Mouse (Mus musculus) brown adipose tissue, adult 24 weeks (tissue): ENCODE data around the gene Sp100. TPM values are rescaled to one million over a fixed set of nuclear protein-coding genes. Genes with fewer than 3 reads are reported as not detected.
A peak's percentile ranks its signal among the peaks of the same experiment; 100 is the strongest.
"Not testable (repeated sequence)": the region's sequence is repeated elsewhere in the genome, so short reads cannot be mapped to it uniquely, and the experiment has no call there.

ENCODE experiments used
- H3K27ac ChIP-seq: fragments of 200-500 bp; replicated peaks from 2 replicates; pipeline ENCODE4 v1.5.1; 2012; ENCODE audit warnings: low read depth, mild to moderate bottlenecking, low read length
- H3K4me1 ChIP-seq: fragments of 200-500 bp; 2 replicates; pipeline ENCODE4 v1.6.1; 2012; ENCODE audit warnings: low read length, mixed read lengths; ENCODE audit not compliant: control insufficient read depth, insufficient read depth, insufficient read length
- H3K4me3 ChIP-seq: fragments of 200-500 bp; 2 replicates; pipeline ENCODE4 v1.5.1; 2012; ENCODE audit warnings: low read depth, mild to moderate bottlenecking, low read length, moderate library complexity; ENCODE audit not compliant: insufficient read depth
- polyA plus RNA-seq: library from polyadenylated mRNA; stranded (reverse); fragments of >200 nt; gene quantifications from 2 replicates; pipeline ENCODE4 v1.2.4, GENCODE M21; 2012; ENCODE audit not compliant: missing spikeins, insufficient read depth, insufficient read length

The Sp100 gene
- polyA plus RNA-seq = 15.4 and 21.5 TPM in 2 replicates

GRCm38 (mm10) chr1:85649881-85650280 is at the start of gene Sp100:
Gene Sp100 (plus strand): TSS chr1:85649988.
- Histone ChIP-seq H3K27ac (peak within 1 kb of the TSS; percentile 92), H3K4me3 (peak within 1 kb of the TSS; percentile 70)
- not testable (repeated sequence) for H3K4me1 ChIP-seq

DNA sequence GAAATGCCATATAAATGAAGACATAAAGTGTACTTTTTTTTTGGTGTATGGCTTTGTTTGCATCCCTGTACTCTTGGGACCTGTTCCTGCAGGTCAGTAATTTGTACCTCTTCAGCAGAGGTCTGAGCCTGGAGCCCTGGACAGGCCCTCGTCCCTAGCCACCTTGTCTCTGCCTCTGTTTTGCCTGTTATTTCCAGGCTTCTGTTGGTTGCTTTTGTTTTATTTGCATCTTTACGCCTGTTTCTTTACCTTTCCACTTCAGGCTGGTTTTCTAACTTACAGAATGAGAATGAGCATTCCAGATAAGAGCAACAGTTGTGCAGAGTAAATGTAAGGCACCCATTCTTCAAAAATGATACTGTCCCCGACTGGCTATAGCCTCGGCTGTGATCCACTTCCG is 49.7 kb upstream of the Sp100 start, which contains the start of gene Sp140:
Gene Sp140, plus strand, starts transcription at position 301 of the 400 bp plus-strand sequence.
- peak within 1 kb of the TSS; percentile 26 for H3K4me3 ChIP-seq
- not testable (repeated sequence) for H3K4me1 ChIP-seq
- H3K27ac ChIP-seq = 0 out of 2 replicates have a peak within 1 kb of the TSS, but pooled peaks have one; percentile 5

GRCm38 (mm10) chr1:85600794-85601193 is 49.0 kb upstream of the Sp100 start:
- Histone ChIP-seq H3K4me3 (peak overlapping the region; percentile 26), H3K27ac (0 out of 2 replicates have a peak overlapping the region, but pooled peaks have one; percentile 5)

GRCm38 (mm10) chr1:85604341-85604740 is 45.4 kb upstream of the Sp100 start:
- H3K4me3 ChIP-seq, H3K27ac ChIP-seq, H3K4me1 ChIP-seq: not testable (repeated sequence)

More at GRCm38 (mm10) chr1:85600794-85601193, 49.0 kb upstream of the Sp100 start:
- H3K4me1 ChIP-seq = not testable (repeated sequence)

- H3K4me1 ChIP-seq, H3K27ac ChIP-seq, H3K4me3 ChIP-seq: not testable (repeated sequence)
These were observed 41.4 kb upstream of the Sp100 start for GRCm38 (mm10) chr1:85608361-85608760.

DNA sequence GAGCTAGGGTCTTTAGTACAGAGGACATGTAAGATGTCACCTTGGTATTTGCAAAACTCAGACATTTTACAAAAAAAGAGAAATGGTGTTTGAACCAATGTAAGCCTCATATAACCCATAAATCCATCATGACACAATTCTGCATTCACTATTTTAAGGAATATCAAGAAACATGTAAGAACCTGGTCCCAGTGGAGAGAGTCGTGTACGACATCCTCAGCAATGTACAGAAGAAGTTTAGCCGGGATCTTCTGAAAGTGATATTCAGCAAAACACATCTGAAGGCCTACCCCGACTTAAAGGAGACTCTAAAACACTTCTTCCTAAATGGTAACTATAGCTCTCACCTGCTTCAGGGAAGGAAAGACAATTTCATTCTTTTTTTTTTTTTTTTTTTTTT is 39.2 kb upstream of the Sp100 start:
- not testable (repeated sequence) for H3K27ac ChIP-seq, H3K4me3 ChIP-seq, H3K4me1 ChIP-seq

DNA sequence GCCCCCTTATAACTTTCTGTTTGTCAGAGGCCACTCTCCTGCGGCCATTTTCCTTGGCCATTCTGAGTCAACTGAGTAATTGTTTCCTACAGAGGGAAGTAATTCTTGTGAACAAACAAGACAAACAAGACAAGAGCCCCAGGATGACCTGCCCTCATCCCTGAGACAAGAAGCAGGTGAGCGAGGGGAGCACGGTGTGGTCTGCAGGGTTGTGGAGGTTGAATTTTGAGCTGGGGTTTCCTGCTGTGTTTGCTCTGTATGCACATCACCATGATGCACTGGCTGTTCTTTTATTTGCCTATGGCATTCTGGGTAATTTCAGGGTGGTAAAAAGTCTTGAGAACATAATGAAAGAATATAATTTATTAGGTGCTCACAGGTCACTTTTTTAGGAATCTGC is 34.7 kb upstream of the Sp100 start:
- not testable (repeated sequence) for H3K27ac ChIP-seq, H3K4me3 ChIP-seq, H3K4me1 ChIP-seq

DNA sequence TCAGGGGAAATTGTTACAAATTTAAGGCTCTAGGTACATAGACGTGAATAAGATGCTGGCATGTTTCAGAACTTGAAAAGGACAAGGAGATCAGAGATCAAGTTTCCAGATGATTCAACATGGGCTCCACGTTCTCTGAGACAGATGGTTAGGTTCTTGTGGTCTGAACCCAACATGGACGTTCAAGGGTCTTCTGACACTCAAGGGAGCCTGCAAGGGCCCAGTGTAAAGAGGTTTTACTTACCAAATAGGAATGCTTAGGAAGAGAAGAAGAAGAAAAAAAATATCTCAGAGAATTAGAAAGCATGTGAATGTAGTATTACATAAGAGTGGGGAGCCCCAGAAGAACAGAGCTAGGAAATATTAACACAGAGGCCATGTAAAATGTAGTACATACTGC is 34.0 kb upstream of the Sp100 start:
- not testable (repeated sequence) for H3K4me3 ChIP-seq, H3K27ac ChIP-seq, H3K4me1 ChIP-seq

GRCm38 (mm10) chr1:85617161-85617560 is 32.6 kb upstream of the Sp100 start:
- not testable (repeated sequence) for H3K27ac ChIP-seq, H3K4me1 ChIP-seq, H3K4me3 ChIP-seq

DNA sequence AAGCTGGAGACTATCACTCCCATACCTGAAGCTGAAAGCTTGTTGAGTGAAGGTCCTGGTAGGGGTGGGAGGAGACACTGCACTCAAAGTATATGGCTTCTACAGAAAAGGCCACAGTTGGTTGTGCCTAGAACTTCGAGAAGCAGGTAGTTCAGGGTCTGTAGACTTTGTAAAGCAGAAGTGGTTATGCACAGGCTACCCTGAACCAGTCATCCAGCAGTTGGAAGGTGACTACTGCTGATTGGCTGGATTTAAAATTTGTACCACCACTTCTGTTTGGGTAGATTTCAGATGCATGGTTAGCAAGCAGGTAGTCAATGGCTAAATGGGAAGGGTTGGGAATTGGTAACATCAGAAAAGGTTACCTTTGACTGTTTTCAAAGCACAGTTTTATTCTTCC is 31.1 kb upstream of the Sp100 start:
- not testable (repeated sequence) for H3K4me1 ChIP-seq, H3K4me3 ChIP-seq, H3K27ac ChIP-seq

GRCm38 (mm10) chr1:85636936-85637335 is 12.9 kb upstream of the Sp100 start:
- H3K4me1 ChIP-seq, H3K27ac ChIP-seq, H3K4me3 ChIP-seq: not testable (repeated sequence)

GRCm38 (mm10) chr1:85638144-85638543 is 11.6 kb upstream of the Sp100 start:
- not testable (repeated sequence) for H3K27ac ChIP-seq, H3K4me1 ChIP-seq, H3K4me3 ChIP-seq

- H3K27ac ChIP-seq = 0 out of 2 replicates have a peak overlapping the region, but pooled peaks have one; percentile 23
- not testable (repeated sequence) for H3K4me1 ChIP-seq
- H3K4me3 ChIP-seq = peak overlapping the region; percentile 30; the same call in 1 of the 2 replicates
These were observed 736 bp downstream of the Sp100 start for GRCm38 (mm10) chr1:85650524-85650923.

GRCm38 (mm10) chr1:85651770-85652275 is 2.0 kb downstream of the Sp100 start:
- not testable (repeated sequence) for H3K27ac ChIP-seq, H3K4me1 ChIP-seq
- peak overlapping the region; percentile 51 for H3K4me3 ChIP-seq

DNA sequence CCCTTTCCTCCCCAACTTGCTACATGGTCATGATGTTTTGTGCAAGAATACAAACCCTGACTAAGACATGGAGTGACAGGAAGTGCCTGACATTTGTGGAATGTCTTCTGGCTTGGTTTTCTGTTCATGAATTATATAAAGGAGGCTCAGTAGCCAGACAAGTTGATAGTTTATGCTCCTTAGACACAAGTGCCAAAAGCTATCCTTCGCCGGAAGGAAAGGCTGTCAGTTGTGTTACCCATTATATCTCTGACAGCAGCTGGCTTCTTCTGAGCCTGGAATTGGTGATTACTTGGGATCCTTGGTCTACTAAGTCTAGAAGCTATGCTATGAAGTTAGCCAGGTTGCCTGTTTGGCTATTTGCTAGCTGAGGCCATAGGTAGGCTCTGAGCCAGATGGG is 7.4 kb downstream of the Sp100 start:
- not testable (repeated sequence) for H3K27ac ChIP-seq, H3K4me3 ChIP-seq, H3K4me1 ChIP-seq

DNA sequence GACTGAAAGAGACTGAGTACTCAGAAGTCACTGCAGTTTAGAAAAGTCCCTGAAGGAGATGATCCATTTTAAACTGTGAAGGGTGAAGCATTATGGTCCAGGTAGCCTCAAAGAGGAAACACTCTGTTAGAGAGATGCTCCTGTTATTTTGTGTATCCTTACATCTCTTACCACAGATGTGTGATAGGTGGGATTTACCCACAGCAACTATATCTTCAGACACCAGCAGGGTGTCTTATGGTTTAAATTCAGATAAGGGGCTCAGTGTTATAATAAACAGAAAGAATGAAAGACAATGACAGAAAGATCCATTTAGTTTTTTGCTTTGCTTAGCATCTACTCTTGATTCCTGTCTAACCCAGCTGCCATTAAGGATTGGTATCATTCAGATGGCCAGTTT is 14.5 kb downstream of the Sp100 start:
- H3K27ac ChIP-seq = no peak overlapping the region
- H3K4me1 ChIP-seq = no peaks in the 10 kb centered on the region
- H3K4me3 ChIP-seq = no peak overlapping the region
